Mouse (Mus musculus) neural tube, embryonic 11.5 days (tissue): ENCODE measurements at regions not wholly inside any gene's neighbourhood (a gene's known extent, or its start where the extent isn't known, plus 50 kb on each side); places are given as distances from the start of the nearest gene placed in this dataset.

Experiments
- ATAC-seq: fragments of 200-750 bp; cut with Nextera tagmentation; 2 replicates; pipeline ENCODE4 v1.8.0; 2017; ENCODE audit warnings: moderate number of reproducible peaks, mild to moderate bottlenecking, moderate TSS enrichment, moderate library complexity; ENCODE audit not compliant: insufficient read depth, low FRiP score, low TSS enrichment
- DNase-seq: peaks from one replicate; pipeline ENCODE4 v3.0.0-alpha.2; 2015; ENCODE audit warnings: low spot score
- H3K27ac ChIP-seq: fragments of 300-500 bp; sonication (generic); 2 replicates; pipeline ENCODE4 v1.5.1; 2014; ENCODE audit warnings: low read depth, mild to moderate bottlenecking, low read length
- H3K27me3 ChIP-seq: fragments of 300-500 bp; sonication (generic); 2 replicates; pipeline ENCODE4 v1.6.1; 2014; ENCODE audit warnings: mild to moderate bottlenecking, low read length, mixed read lengths; ENCODE audit not compliant: control insufficient read depth, insufficient read depth
- H3K36me3 ChIP-seq: fragments of 300-500 bp; sonication (generic); 2 replicates; pipeline ENCODE4 v1.6.1; 2014; ENCODE audit warnings: mild to moderate bottlenecking, low read length, moderate library complexity, mixed read lengths; ENCODE audit not compliant: control insufficient read depth, insufficient read depth
- H3K4me1 ChIP-seq: fragments of 300-500 bp; sonication (generic); 2 replicates; pipeline ENCODE4 v1.6.1; 2014; ENCODE audit warnings: low read length, mixed read lengths; ENCODE audit not compliant: control insufficient read depth, insufficient read depth
- H3K4me2 ChIP-seq: fragments of 300-500 bp; sonication (generic); 2 replicates; pipeline ENCODE4 v1.6.1; 2014; ENCODE audit warnings: low read depth, mild to moderate bottlenecking, moderate library complexity
- H3K4me3 ChIP-seq: fragments of 300-500 bp; sonication (generic); 2 replicates; pipeline ENCODE4 v1.5.1; 2014; ENCODE audit warnings: low read depth, low read length
- H3K9ac ChIP-seq: fragments of 300-500 bp; sonication (generic); 2 replicates; pipeline ENCODE4 v1.6.1; 2014; ENCODE audit warnings: mild to moderate bottlenecking, low read length
- H3K9me3 ChIP-seq: fragments of 300-500 bp; sonication (generic); 2 replicates; pipeline ENCODE4 v1.6.1; 2016; ENCODE audit warnings: low read length; ENCODE audit not compliant: control insufficient read depth
- WGBS: fragments of 180-500 bp; shearing (Covaris S2); extraction: QIAGEN DNeasy Blood & Tissue Kit; methylation state at CpG from one replicate; pipeline ENCODE4 v1.1.7; 2014; 5-methylcytosine and 5-hydroxymethylcytosine counted together

DNA sequence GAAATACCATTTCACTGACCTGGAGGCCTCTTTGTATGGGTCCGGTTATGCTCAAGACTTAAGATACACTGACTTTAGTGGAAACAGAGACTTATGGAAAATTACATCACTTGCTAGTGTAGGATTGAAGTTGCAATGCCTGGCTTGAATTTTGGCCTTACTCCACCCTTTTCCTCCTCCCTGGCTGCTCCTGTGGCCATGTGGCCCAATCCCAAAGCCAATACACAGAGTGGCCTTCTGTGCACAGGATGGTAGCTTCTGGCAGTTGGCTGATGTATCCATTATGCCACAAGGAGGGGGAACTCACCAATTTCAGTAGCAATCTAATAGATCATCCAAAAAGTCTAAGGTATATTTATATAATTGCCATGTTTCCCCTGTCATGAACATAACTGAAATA is 292.4 kb downstream of the Osr1 start:
- Histone ChIP-seq H3K27me3 (no peaks in the 10 kb centered on the region), H3K9ac (no peak overlapping the region), H3K4me1 (no peaks in the 10 kb centered on the region), H3K27ac (no peak overlapping the region), H3K36me3 (no peaks in the 10 kb centered on the region), H3K4me2 (no peak overlapping the region), H3K9me3 (no peaks in the 10 kb centered on the region), H3K4me3 (no peak overlapping the region)
- DNase-seq (no peak), ATAC-seq (no peak)
- 93% methylated on average over 1 of the region's 1 CpGs for WGBS

DNA sequence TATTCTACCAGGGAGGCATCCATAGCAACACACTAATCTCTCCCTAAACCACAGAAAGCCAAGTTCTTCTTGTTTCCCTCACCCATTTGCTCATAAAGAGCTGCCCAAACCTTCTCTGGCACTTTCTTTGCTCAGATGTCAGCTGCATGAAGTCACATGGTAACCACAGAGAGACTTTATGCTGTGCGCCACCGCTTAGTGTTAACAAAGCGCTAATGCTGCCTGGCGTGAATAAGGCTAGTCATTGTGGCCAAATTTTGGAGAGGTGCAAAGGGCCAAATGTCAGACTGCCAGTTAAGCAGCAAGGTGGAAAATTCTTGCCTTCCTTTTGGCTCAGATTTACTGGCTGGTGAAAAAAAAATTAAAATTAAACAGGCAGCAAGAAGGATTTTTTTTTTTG is 302.3 kb downstream of the Osr1 start:
- WGBS, result 89% methylated on average over 4 of the region's 4 CpGs
- no peak overlapping the region for H3K27ac ChIP-seq
- no peaks in the 10 kb centered on the region for H3K9me3 ChIP-seq

DNA sequence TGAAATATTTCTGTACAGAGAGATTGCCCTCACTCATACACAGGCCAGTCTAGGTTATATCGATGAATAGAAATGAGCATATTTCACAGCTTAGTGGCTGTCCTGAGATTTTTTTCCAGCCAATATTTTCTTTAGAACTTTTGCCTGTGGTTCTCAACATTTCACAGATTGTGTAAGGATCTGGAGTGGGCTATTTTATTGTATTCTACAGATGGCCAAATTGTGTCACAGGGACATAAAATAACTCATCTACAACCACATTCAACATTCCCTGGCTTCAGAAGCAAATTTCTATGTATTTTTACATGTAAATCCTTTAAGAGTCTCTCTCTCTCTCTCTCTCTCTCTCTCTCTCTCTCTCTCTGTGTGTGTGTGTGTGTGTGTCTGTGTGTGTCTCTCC is 303.3 kb downstream of the Osr1 start:
- Histone ChIP-seq H3K27me3 (no peaks in the 10 kb centered on the region), H3K9me3 (no peaks in the 10 kb centered on the region), H3K36me3 (no peaks in the 10 kb centered on the region), H3K27ac (no peak overlapping the region), H3K4me2 (no peak overlapping the region), H3K4me3 (no peak overlapping the region), H3K4me1 (no peaks in the 10 kb centered on the region), H3K9ac (no peak overlapping the region)
- no peak for DNase-seq
- WGBS, result 95% methylated on average over 1 of the region's 1 CpGs
- ATAC-seq, result no peak

More for the DNA sequence above, 302.3 kb downstream of the Osr1 start:
- H3K4me2 ChIP-seq, result no peak overlapping the region
- DNase-seq, result no peak
- no peaks in the 10 kb centered on the region for H3K4me1 ChIP-seq
- no peaks in the 10 kb centered on the region for H3K36me3 ChIP-seq
- H3K27me3 ChIP-seq, result no peaks in the 10 kb centered on the region
- ATAC-seq, result no peak
- no peak overlapping the region for H3K9ac ChIP-seq
- H3K4me3 ChIP-seq, result no peak overlapping the region

DNA sequence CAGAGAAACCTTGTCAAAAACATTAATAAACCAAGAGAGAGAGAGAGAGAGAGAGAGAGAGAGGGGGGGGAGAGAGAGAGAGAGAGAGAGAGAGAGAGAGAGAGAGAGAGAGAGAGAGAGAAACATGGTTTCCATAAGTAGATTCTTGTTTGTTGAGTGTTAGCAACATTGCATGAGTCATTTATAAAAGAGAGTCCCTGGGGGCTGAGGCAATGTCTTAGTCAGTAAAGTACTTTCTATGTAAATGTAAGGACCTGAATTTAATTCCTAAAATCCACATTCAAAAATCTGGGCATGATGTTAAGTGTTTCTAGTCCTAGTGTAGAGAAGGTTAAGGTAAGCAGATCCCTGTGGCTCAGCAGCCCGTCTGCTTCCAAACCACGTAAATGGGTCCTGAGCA is 304.9 kb downstream of the Osr1 start:
- Histone ChIP-seq H3K4me1 (no peaks in the 10 kb centered on the region), H3K36me3 (no peaks in the 10 kb centered on the region), H3K4me3 (no peak overlapping the region), H3K4me2 (no peak overlapping the region), H3K9me3 (no peaks in the 10 kb centered on the region), H3K27me3 (no peaks in the 10 kb centered on the region), H3K27ac (no peak overlapping the region), H3K9ac (no peak overlapping the region)
- ATAC-seq (no peak), DNase-seq (no peak)
- 91% methylated on average over 2 of the region's 2 CpGs for WGBS

DNA sequence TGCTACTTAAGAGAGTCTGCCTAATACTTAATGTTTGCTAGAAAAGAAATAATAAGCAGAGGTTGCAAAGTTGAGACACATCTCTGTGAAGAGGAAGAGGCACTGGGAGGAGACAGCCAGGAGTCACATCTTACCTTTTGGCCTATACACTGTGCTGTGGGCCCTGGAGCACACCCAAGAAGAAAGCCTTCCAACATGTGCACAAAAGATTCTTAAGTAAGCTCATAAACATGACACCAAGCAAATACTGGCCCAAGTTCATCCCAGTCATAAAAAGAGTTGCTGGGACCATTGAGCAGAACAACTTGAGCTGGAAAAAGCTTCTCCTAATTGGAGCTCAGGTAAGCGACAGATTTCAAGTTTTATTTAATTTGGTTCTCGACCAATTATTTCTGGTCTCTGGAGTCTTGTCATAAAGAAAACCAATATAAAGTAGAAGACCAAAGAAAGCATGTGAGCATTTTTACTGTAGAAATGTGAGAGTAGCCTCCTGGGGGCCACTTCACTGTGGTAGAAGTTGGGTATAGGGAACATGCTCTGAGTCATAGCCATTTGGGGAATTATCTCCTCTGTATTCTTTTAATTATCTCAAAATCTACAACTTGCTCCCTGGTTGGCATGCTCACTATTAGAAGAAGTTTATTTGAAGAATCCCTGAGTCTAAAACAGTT is 312.2 kb downstream of the Osr1 start:
- Histone ChIP-seq H3K9me3 (no peaks in the 10 kb centered on the region), H3K36me3 (no peaks in the 10 kb centered on the region), H3K27me3 (no peaks in the 10 kb centered on the region), H3K4me2 (no peak overlapping the region), H3K4me3 (no peak overlapping the region), H3K9ac (no peak overlapping the region), H3K4me1 (no peaks in the 10 kb centered on the region), H3K27ac (no peak overlapping the region)
- ATAC-seq, result no peak
- WGBS, result 91% methylated on average over 2 of the region's 2 CpGs
- no peak for DNase-seq

DNA sequence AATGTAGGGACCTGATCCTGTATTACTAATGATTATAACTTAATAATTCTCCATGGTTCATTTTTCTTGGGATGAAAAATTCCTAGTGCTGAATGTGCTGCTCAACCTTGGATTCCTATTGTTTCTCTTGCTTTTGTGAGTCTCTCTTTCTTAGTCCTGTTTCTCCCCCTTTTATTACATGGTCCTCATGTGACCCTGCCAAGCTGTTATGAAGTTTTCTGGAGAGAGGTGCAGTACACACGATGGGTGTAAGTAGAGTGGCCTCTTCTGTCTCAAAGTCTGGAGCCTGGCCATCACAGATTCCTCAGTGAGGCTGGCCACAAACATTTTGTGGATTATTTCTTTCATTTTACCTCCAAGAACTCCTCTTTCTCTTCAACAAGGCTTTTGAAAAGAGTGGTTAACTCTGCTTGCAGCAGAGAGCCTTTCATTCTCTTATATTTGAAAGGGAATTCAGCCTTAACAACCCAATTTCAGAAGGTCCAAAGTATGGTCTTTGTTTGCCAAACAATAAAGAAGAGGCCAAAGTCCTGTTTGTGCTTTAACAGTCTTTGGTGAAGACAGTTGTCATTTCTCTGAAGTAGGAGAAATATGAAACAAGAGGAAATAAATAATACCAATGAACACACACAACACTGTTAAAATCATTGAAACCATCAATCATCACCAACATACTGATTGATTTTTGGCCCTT is 313.3 kb downstream of the Osr1 start:
- Histone ChIP-seq H3K27ac (no peak overlapping the region), H3K36me3 (no peaks in the 10 kb centered on the region), H3K9me3 (no peaks in the 10 kb centered on the region), H3K4me3 (no peak overlapping the region), H3K4me1 (no peaks in the 10 kb centered on the region), H3K27me3 (no peaks in the 10 kb centered on the region), H3K4me2 (no peak overlapping the region), H3K9ac (no peak overlapping the region)
- no peak for DNase-seq
- 47% methylated on average over 1 of the region's 1 CpGs for WGBS
- ATAC-seq, result no peak

DNA sequence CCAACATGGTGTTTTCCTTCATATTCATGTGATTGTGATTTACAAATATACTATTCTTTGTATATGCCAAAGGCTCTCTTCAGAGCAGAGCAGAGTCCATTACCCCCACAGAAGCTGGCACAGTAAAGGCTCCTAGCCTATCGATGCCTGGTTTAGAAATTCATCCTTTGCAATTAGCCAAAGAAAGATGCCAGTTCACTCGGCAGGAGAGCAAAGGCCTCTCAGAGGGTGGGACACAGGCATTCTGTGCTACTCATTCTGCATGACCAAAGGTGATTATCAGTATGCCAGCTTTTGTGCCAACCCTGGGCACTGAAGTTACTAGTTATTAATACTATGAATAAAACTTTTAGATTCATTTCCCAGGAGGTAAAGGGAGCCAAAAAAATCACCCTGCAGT is 324.6 kb downstream of the Osr1 start:
- H3K4me1 ChIP-seq, result no peaks in the 10 kb centered on the region
- H3K4me2 ChIP-seq, result no peak overlapping the region
- no peaks in the 10 kb centered on the region for H3K36me3 ChIP-seq
- DNase-seq (no peak), ATAC-seq (no peak)
- no peaks in the 10 kb centered on the region for H3K27me3 ChIP-seq
- H3K4me3 ChIP-seq, result no peak overlapping the region
- H3K27ac ChIP-seq, result no peak overlapping the region
- no peak overlapping the region for H3K9ac ChIP-seq
- H3K9me3 ChIP-seq, result no peaks in the 10 kb centered on the region
- WGBS, result 92% methylated on average over 2 of the region's 2 CpGs

DNA sequence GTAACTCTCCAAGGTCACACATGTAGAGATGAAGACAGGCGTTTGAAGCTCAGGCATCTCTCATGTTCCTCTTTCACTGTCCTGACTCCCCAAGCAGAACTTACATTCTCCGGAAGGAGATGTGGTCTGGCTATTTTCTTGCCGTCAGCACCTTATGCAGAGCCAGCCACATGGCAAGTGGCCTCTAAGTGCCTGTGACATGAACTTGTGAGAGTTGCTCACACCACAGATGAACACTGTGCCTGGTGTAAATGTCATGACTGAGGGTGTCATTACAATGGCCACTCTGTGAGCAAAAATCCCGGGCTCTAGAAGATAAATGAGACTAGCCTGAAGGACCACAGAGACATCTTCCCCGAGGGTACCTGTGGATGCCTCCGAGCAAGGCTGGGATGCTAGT is 328.1 kb downstream of the Osr1 start:
- WGBS, result 85% methylated on average over 6 of the region's 6 CpGs
- Histone ChIP-seq H3K27ac (no peak overlapping the region), H3K4me1 (no peaks in the 10 kb centered on the region), H3K9ac (no peak overlapping the region), H3K4me2 (no peak overlapping the region), H3K27me3 (no peaks in the 10 kb centered on the region), H3K36me3 (no peaks in the 10 kb centered on the region), H3K4me3 (no peak overlapping the region), H3K9me3 (no peaks in the 10 kb centered on the region)
- DNase-seq, result no peak
- no peak for ATAC-seq

DNA sequence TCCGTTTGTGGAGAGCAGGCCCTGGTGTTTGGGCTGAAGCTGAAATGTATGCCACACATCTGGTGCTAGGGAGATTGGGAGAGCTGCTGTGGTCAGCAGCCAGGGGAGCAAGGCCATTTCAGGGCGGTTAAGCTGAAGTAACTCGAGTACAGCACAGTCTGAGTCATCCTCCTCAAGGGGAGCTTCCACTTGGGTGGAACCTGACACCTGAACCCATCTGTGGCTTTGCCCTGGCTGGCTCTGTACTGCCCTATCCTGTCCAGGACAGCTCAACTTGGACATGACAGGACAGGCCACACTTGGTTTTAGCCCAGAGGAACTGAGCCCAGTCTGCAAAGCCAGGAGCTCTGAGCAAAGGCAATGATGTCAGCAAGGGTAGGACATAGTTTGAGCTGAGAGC is 328.5 kb downstream of the Osr1 start:
- no peak overlapping the region for H3K9ac ChIP-seq
- H3K9me3 ChIP-seq, result no peaks in the 10 kb centered on the region
- H3K27me3 ChIP-seq, result no peaks in the 10 kb centered on the region
- ATAC-seq (no peak), DNase-seq (no peak)
- no peak overlapping the region for H3K27ac ChIP-seq
- H3K4me1 ChIP-seq, result no peaks in the 10 kb centered on the region
- 59% methylated on average over 3 of the region's 3 CpGs for WGBS
- H3K4me2 ChIP-seq, result no peak overlapping the region
- no peak overlapping the region for H3K4me3 ChIP-seq
- H3K36me3 ChIP-seq, result no peaks in the 10 kb centered on the region
